Mouse (Mus musculus) megakaryocyte-erythroid progenitor cell, adult 5 weeks (primary cell): ENCODE results near the gene Vmn1r82. TPM values are rescaled to one million over a fixed set of nuclear protein-coding genes. Genes with fewer than 3 reads are reported as not detected.

Experiments
- polyA plus RNA-seq: library from polyadenylated mRNA; stranded (reverse); fragments of >175 nt; gene quantifications from 2 replicates; pipeline ENCODE4 v1.2.3, GENCODE M21; 2012

The Vmn1r82 gene
- polyA plus RNA-seq: 0.01 TPM in 1 of 2 replicates, not detected in the other

GRCm38 (mm10) chr7:12300130-12300529 lies at the start of gene Vmn1r82:
TSS of gene Vmn1r82 (plus strand) at chr7:12300430.

GRCm38 (mm10) chr7:12268169-12268568 lies 32.1 kb upstream of the Vmn1r82 start, which contains the start of gene Vmn1r81:
TSS of gene Vmn1r81 (minus strand) at chr7:12268269.

GRCm38 (mm10) chr7:12329381-12329780 lies 29.2 kb downstream of the Vmn1r82 start, which contains the start of gene Vmn1r83:
TSS of gene Vmn1r83 (minus strand) at chr7:12329481.

Other genes with a start within 250 kb of the Vmn1r82 start
- gene Vmn1r78, start 150.2 kb upstream of the Vmn1r82 start, polyA plus RNA-seq: not detected in 2 replicates
- not detected in 2 replicates for gene Vmn1r79, start 129.2 kb upstream of the Vmn1r82 start, polyA plus RNA-seq
- 0.02 TPM in 1 of 2 replicates, not detected in the other for gene Vmn1r80, start 111.1 kb upstream of the Vmn1r82 start, polyA plus RNA-seq
- gene Vmn1r81, start 32.2 kb upstream of the Vmn1r82 start, polyA plus RNA-seq: 0.01 TPM in 1 of 2 replicates, not detected in the other
- gene Vmn1r83, start 29.1 kb downstream of the Vmn1r82 start, polyA plus RNA-seq: not detected in 2 replicates
- gene Vmn1r84, start 68.8 kb downstream of the Vmn1r82 start, polyA plus RNA-seq: 0.10 TPM in 1 of 2 replicates, not detected in the other
- gene Zfp551, start 122.3 kb downstream of the Vmn1r82 start, polyA plus RNA-seq: 0.14 and 0.17 TPM in 2 replicates
- 1.9 and 2.1 TPM in 2 replicates for gene Zfp606, start 177.9 kb downstream of the Vmn1r82 start, polyA plus RNA-seq
- gene 2900092C05Rik, start 212.1 kb downstream of the Vmn1r82 start, polyA plus RNA-seq: not detected in 2 replicates